Mouse (Mus musculus): Measurements from ENCODE around the gene Ski.

Gene Ski

DNA sequence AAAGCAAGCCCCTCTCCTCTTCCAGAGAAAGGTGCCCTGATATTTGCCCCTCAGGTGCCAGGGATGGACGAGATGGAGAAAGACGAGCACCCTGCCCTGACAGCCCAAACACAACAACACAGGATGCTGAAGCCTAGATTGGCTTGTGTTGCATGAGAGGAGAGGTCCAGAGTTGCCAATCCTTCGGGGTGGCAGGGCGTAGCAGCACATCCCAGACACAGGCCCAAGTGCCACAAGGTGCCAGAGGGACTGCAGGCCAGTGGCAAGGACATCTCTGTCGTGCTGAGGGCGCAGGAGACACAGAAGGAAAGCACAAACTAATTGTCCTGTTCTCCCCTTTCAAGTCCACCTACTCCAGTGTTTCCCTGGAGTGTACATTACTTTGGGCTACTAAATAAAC lies 8.2 kb downstream of the Ski start:
- DNase-seq (ENCODE audit: low spot score) = no peak

DNA sequence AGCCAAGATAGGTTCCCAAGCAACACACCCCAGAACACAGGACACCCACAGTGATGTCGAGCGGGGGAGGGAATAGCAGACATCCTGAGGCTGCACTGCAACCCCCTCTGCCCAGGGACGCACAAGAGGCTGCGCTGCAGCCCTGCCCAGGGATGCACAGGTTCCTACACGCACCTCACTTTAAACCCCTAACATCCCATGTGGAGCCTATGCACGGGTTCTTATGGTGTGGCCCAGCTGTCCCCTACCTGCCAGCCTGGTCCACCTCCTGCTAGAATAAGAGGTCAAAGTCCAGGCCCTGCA lies 8.7 kb downstream of the Ski start:
- DNase-seq (ENCODE audit: low spot score) = no peak

DNA sequence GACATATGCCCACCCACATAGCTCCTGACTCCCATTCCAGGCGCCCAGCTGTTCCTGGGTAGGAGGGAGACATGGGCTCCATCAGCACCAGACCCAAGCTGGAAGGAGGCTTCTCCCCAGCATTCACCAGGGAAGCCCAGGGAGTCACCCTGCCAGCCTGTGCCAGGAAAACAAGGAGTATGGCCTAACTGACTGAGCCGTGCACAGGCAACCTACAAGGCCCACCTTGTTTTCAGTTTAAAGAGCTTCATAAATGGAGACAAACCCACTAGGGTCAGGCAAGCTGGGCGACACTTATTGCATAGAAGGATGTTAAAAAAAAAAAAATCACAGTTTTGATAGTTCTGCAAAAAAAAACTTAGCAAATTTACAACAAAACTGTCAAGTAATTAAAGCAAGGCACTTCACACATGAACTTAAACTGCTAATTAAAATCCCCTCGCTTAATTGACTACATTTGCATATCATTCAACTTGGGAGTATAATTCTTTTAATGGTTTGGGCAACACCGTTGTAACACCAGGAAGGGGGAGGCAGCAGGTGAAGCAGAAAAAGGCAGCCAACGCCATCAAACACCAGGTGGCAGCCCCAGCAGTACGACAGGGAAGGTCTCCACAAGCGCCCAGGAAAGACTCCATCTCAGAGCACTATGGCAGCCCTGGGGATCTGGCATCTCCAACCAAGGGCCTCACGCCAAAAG lies 9.2 kb downstream of the Ski start:
- no peak for DNase-seq (ENCODE audit: low spot score)

DNA sequence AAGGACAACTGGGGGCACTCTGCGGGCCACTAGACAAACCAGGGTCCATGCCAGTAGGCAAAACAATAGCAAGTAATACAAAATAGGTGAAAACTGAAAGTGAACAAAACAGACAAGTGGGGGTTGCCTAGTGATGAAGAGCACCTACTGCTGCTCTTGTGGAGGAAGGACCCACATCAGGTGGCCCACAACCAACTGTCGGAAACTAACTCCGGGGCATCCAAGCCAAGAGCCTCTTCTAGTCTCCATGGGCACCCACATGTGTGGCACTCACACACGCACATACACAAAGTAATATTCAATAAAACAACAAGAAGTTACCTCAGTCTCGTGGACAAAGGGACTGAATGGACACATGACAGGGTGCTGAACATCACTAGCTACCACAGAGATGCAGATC lies 12.9 kb downstream of the Ski start:
- DNase-seq (ENCODE audit: low spot score) = no peak

DNA sequence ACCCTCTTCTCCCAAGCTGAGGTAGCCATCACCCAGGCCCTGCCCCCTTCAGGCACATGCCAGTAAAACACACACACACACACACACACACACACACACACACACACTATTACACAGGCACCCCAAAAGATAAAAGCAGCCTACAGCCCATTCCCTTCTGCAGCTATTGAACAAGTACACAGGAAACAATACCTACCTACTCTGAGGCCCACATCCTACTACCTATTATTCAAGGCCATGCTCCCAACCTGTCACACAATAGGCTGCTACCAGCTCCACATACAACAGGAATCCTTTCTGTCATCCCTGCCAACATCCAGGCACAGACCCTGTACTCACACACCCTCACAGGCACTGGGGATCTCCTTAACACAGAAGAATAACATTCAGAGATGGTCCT lies 13.3 kb downstream of the Ski start:
- DNase-seq (ENCODE audit: low spot score) = no peak

DNA sequence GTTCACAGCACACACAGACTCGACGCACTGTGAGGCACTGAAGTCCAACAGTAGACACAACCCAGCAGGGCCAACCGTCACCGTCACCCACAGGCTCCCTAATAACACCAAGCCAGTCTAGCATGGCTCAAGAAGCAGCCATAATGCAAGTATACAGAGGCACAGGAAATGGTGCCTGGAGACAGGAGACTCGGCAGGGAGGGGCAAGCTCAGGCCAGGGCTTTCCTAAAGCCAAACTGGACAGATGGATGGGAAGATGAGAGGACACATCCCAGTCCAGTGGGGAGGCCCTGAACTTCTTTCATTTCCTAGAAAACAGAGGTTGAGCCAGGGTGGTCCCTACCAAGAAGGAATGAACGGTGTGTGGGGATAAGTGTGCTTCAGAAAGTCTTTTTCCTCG lies 13.8 kb downstream of the Ski start:
- no peak for DNase-seq (ENCODE audit: low spot score)

DNA sequence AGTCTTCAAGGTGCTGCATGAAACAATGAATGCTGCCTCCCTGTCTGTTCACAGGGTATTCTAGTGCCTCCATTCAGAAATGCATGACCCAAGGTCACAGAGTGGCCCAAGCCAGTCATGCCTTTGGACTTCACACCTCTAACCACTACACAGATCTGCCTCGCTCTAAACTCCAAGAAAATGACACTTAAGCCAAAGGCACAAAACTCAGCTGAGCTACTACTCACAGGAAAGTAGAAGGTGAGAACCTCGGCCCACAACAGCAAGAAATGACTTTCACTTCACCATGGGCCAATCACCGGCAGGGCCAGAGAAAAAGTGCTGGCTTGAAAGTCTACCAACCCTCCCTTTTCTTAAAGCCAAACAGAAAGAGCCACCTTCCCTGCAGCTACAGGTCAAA lies 14.6 kb downstream of the Ski start:
- DNase-seq (ENCODE audit: low spot score) = no peak

DNA sequence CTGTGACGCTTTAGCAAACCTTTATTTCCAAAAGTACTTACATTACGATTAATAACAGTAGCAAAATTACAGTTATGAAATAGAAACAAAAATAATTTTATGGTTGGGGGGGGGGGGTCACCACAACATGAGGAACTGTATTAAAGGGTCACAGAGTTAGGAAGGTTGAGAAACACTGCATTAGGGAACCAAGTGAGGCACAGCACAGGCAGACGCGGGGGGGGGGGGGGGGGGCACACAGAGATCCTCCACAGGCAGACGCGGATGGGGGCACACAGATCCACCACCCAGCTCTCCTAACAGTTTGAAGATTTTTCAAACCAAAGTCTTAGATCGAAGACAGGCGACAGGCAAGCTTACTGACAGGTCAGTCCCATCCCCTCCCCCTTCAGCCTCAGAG lies 15.9 kb downstream of the Ski start:
- DNase-seq (ENCODE audit: low spot score) = no peak

DNA sequence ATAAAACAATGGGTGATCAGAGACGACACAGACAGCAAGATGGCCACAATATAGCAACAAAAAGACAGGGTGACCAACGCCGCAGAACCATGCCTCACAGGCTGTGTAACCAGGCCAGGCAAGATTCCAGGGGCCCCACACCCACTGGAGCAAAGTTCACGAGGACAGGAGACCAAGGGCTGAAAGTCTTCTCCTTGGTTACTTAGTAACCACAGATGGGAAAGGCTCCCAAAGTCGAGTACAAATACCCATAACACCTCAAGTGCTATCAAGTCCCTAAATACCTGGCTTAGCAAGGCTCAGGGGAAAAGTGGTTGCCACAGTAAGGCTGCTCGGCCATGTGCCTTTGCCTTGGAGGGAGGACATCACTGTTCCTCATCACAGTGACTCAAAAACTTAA lies 16.5 kb downstream of the Ski start:
- no peak for DNase-seq (ENCODE audit: low spot score)

DNA sequence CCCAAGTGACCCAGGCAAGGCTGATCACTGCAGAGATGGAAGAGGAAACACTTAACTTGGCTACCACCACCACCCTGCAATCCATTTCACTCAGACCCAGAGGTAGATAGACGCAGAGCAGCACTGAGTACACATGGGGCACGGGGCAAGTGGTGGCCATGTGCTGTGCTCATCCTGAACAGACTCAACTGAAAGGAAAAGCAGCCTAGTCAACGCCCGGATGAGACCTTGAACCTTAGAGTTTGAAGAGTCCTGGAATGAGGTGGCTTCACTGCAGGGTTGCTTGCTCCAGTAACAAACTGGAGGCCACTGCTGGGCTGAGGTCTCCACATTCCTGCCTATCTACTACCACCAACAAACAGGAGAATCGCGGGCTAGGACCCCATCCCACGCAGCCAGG lies 20.6 kb downstream of the Ski start:
- no peak for DNase-seq (ENCODE audit: low spot score)

DNA sequence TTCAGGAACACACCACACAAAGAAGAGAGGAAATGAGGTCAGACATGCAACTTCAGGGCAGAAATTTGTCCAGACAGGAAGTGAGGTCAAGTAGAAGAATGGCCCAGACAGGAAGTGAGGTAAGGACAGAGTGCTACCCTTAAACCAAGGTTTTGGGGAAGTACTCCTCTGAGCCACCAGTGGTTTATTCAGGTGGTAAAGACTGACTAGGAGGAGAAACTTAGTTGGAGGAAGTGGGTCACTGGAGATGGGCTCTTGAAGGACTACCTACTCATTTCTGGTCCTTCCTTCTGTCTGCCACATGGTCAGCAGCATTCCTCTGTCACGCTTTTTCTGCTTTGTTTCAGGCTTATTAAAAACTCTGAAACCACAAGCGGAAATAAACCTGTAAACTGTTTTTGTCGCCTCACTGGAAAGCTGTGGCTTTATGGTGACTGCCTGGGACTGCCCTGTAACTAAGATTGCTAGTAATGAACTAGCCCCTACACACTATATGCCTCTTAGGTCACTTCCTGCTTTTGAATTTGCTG lies 21.5 kb downstream of the Ski start:
- no peak for DNase-seq (ENCODE audit: low spot score)

DNA sequence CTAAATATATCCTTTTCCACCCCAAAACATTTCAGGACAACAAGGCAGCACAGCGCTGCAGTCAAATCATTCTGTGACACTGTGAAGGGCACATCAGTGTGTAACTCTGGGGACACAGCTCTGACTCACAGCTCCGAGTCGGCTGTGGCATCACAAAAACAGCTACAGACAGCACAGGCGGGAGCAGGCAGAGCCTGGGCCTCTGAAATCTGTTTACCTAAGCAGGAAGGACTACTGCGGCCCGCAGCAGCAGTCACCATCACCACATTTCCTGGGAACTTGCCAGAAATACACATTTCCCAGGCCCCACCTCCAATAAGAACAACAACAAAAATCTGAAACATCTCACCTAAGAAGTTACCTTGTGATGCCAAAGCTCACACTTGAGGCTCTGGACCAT lies 24.7 kb downstream of the Ski start:
- DNase-seq (ENCODE audit: low spot score) = no peak

DNA sequence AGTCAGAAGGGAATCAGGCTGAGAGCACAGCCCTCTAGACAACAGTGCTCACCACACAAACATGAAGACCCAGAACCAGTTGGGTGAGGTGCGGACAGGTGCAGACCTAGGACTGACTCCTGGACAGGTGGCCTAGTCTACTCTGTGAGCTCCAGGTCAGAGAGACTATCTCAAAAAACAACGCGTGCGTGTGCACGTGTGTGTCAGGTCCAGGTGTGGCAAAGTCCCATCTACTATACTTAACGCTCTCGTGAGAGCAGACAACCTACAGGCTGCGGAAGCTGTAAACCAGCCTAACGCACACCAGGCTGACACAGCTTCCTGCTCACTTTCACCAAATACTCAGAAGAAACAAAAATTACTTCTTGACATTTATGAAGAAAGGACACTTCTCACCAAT lies 27.2 kb downstream of the Ski start:
- DNase-seq (ENCODE audit: low spot score) = no peak

DNA sequence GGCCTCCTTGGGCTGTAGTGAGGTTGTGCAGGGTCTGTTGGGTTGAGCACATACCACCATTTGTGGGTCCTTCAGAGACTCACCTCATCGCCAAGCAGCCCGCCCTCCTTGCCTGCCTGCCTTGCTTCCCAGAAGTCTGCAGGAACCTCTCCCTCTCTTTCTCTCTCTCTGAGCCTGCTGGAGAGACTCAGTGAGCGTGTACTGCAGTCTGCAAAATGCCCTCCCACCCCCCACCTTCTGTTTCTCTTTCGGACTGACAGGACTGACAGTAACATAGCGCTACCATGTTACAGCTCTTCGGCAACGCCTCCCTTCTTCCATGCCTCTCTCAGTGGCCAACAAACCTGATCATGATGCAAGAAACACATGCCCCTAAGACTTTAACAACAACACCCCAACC lies 32.1 kb downstream of the Ski start:
- DNase-seq (ENCODE audit: low spot score) = no peak

DNA sequence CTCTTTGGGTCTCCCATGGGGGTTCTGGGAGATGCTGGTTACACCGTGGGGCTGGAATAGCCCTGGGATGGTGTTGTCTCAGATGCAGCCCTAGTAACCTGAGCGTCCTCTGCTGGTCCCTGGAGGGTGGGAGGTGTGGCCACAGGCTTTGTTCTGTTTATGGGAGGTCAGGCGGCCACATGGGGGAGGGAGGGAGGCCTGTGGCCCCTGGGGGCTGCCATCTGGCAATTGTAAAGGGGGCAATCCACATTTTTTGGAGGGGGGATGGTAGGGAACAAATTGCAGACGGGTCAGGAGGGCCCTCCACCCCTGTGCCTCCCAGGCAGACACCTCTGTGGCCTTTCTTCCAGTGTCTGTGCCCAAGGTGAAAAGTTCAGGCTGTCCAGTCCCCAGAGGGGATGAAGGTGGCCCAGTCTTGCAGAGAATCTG lies 32.7 kb downstream of the Ski start:
- no peak for DNase-seq (ENCODE audit: low spot score)

DNA sequence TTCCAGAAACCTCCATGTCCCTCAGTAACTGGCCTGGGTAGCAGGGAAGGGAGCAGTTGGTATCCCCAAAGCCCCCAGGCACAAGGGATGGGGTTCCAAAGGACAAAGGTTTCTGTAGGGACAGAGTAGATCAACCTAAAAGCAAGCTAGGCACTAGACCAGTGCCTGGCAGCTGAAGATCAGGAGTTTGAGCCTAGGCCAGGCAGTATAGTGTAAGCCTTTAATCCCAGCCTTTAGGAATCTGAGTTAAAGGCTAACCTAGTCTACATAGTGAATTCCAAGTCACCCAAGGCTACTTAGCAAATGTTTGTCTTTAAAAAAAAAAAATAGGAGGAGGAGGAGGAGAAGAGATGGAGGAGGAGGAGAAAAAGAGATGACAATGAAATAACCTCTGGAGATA lies 33.6 kb downstream of the Ski start:
- DNase-seq (ENCODE audit: low spot score) = no peak

DNA sequence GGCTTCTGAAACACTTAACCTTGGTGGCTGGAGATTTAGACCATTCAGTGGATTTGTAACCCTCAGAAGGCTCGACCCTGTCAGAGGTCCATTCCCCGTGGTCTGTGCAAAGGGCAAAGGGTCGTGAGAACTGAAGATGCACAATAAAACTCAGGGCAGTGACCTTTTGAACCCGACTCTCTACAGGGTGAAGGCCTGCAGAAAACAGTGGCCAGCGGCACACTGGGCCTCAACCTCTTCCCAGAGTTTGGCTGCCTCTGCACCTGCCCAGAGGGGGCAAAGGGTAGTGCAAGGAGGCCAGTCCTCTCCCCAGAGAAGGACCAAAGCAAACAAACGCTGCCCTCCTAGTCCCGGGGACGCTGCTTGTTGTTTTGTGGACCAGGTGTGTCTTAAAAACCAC lies 34.1 kb downstream of the Ski start:
- DNase-seq (ENCODE audit: low spot score) = no peak

DNA sequence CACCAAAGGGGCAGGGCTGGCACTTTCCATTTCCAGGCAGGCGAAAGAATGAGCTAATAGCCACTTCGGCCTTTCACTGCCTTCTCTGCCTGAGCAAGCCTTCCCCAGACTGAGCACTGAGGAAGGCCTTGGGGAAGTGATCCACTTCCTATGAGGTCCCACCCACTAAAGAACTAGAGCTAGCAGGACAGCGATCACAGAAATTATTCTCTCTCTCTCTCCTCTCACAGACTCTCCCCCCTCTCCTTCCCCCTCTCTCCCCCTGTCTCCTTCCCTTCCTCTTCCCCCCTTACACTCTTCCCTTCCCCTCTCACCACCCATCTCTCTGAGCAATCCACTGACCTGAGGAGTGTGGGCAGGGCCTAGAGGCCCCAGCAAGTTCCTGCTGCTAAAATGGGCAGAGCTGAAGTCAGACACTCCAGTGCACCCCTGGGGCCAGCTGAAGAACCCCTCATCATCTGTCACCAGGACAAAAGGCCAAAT lies 35.2 kb downstream of the Ski start:
- DNase-seq (ENCODE audit: low spot score) = no peak

DNA sequence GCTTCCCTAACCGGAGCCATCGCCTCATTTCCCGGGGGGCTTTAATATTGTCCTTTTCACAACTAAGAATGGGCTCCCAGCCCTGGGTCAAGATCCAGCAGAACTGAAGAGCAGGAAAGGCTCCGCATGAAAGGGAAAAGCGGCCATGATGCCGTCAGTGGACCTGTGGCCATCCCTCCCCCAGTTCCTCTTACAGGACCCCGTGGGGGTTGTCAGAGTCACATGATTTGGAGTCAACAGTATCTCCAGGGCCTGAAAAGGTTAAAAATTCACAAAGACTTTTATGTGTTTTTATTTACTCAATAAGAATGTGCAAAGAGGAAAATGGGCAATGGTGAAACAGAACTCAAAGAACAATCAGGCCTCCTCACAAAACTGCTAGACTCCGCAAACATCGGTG lies 36.5 kb downstream of the Ski start:
- no peak for DNase-seq (ENCODE audit: low spot score)

DNA sequence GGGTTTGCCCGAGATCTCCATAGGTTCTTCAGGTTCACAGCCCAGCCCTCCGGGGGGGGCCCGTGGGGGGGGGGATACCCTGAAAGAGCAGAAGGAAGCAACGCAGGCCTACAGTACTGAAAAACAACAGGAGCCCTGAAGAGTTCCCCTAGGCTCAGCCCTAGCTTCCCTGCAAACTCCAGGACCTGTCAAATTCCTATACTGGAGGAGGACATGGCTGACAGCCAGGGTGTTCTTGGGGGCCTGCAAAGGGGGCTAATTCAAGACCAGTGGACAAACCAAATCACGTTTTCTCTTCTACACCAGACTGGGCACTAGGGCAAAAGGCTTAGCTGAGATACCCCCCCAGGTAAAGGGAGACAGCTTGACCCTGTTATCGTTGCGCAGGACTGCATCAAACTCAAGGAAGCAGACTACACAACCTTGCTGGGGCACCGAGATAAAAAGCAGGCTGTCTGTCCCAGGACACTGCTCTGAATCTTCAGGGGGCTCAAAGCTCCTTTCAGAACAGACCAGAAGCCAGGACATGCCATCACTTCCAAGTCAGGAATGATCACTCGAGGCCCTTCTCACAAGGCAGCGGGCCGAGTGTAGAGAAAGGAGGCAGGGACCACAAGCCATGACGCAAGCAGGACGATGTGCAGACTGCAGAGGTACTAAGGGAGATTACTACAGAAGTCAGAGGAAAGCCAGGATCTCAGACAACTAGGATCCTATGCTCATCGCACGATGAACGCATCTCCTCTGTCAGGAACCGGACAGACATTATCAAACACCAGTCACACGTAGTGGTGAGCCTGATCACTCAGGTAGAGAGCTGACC lies 37.9 kb downstream of the Ski start:
- DNase-seq (ENCODE audit: low spot score) = no peak

DNA sequence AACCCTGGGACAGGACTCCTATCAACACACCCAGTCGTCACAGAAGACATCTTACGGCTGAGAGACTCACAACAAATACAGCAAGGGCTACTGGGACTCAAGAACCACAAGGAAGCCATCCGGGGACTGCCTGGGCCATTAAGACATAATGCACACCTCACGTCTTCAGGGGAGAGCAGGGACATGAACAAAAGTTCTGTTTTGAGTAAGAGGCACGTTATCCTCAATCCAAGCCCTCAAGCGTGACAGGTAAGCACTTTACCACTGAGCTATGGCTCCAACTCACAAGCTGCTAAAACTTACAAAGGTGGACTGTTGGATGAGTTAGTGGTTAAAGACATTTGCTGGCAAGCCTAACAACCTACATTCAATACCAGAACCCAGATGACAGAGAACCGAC lies 39.2 kb downstream of the Ski start:
- DNase-seq (ENCODE audit: low spot score) = no peak

DNA sequence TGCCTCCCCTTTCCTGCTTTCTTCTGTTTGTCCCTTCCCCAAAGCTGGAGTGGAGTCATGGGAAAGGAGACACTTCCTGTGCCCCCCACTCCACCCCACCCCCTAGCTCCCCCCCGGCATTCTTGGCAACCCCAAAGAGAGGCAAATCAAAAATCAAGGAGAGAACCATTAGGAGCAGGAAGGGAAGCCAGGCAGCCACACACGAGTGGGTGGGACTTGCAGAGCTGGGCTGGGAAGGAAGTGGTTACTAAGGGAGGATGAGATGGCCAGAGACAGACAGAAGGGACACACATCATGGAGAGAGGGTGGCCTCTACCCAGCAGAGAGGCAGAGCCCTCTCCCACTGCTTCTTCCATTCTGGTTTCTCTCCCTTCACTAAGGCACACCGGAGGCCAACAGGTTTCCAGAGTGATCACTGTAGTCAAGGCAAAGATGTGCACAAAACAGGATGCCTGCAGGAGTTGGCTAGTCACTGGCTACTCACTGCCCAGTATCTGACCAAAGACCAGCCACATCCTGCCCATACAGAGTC lies 43.3 kb downstream of the Ski start:
- no peak for DNase-seq (ENCODE audit: low spot score)

DNA sequence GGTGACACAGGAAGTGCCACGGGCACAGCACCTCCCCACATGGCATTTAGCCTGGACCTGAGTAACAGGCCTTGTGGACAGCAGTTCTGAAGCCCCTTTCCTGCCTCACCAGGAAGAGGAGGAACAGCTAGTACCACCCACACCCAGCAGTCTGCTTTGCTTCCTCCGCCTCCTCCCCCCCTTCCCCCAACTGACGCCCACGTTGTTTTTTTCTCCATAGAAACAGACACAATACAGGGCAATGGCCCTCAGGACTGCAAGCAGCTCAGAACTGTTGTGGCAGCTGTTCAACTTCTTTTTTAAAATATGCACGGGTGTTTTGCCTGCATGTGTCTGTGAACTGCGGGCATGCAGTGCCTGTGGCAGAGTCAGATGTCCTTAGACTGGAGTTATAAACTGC lies 44.1 kb downstream of the Ski start:
- DNase-seq (ENCODE audit: low spot score) = peak; percentile 53
